Mouse (Mus musculus) gastrocnemius, postnatal 10 days (tissue): ENCODE measurements at regions not wholly inside any gene's neighbourhood (a gene's known extent, or its start where the extent isn't known, plus 50 kb on each side); places are given as distances from the start of the nearest gene placed in this dataset.

Experiments
- DNase-seq: peaks from one replicate; pipeline ENCODE4 v3.0.0; 2021; ENCODE audit warnings: mixed read lengths

- DNase-seq: no peak
Measured at GRCm38 (mm10) chr7:37095839-37096238, 397.9 kb downstream of the Tshz3 start.

GRCm38 (mm10) chr7:37096291-37096690 lies 398.4 kb downstream of the Tshz3 start:
- no peak for DNase-seq

- no peak for DNase-seq
Measured at GRCm38 (mm10) chr7:37098950-37099349, 401.0 kb downstream of the Tshz3 start.

GRCm38 (mm10) chr7:37104671-37105070 lies 406.8 kb downstream of the Tshz3 start:
- DNase-seq: no peak

- no peak for DNase-seq
Measured at GRCm38 (mm10) chr7:37111071-37111470, 413.2 kb downstream of the Tshz3 start.

- no peak for DNase-seq
Measured at GRCm38 (mm10) chr7:37120776-37121175, 422.9 kb downstream of the Tshz3 start.

GRCm38 (mm10) chr7:37140191-37140590 lies 442.3 kb downstream of the Tshz3 start:
- DNase-seq: no peak

- no peak for DNase-seq
Measured at GRCm38 (mm10) chr7:37142780-37143179, 444.9 kb downstream of the Tshz3 start.

GRCm38 (mm10) chr7:37144303-37144702 lies 446.4 kb downstream of the Tshz3 start:
- no peak for DNase-seq

- DNase-seq: no peak
Measured at GRCm38 (mm10) chr7:37149711-37150110, 451.8 kb downstream of the Tshz3 start.

- no peak for DNase-seq
Measured at GRCm38 (mm10) chr7:37159801-37160200, 461.9 kb downstream of the Tshz3 start.

GRCm38 (mm10) chr7:37168883-37169282 lies 471.0 kb downstream of the Tshz3 start:
- no peak for DNase-seq

GRCm38 (mm10) chr7:37175746-37176145 lies 477.8 kb downstream of the Tshz3 start:
- no peak for DNase-seq

GRCm38 (mm10) chr7:37178256-37178655 lies 480.3 kb downstream of the Tshz3 start:
- DNase-seq: no peak

GRCm38 (mm10) chr7:37179907-37180306 lies 482.0 kb downstream of the Tshz3 start:
- no peak for DNase-seq

GRCm38 (mm10) chr7:37180416-37180815 lies 482.5 kb downstream of the Tshz3 start:
- DNase-seq: no peak

- DNase-seq: no peak
Measured at GRCm38 (mm10) chr7:37181109-37181508, 483.2 kb downstream of the Tshz3 start.

- DNase-seq: no peak
Measured at GRCm38 (mm10) chr7:37192536-37192935, 494.6 kb downstream of the Tshz3 start.

GRCm38 (mm10) chr7:37204800-37205199 lies 506.9 kb downstream of the Tshz3 start:
- no peak for DNase-seq

GRCm38 (mm10) chr7:37208305-37208704 lies 510.4 kb downstream of the Tshz3 start:
- no peak for DNase-seq

- no peak for DNase-seq
Measured at GRCm38 (mm10) chr7:37213751-37214181, 515.8 kb downstream of the Tshz3 start.

- no peak for DNase-seq
Measured at GRCm38 (mm10) chr7:37215498-37215897, 517.6 kb downstream of the Tshz3 start.

- DNase-seq: no peak
Measured at GRCm38 (mm10) chr7:37220476-37220875, 522.6 kb downstream of the Tshz3 start.

- no peak for DNase-seq
Measured at GRCm38 (mm10) chr7:37226423-37226822, 528.5 kb downstream of the Tshz3 start.

GRCm38 (mm10) chr7:37230641-37231347 lies 532.9 kb downstream of the Tshz3 start:
- no peak for DNase-seq
